Mouse (Mus musculus): ENCODE measurements around the gene Sh3rf3. TPM values are rescaled to one million over a fixed set of nuclear protein-coding genes. Genes with fewer than 3 reads are reported as not detected.

Sh3rf3 gene
- not detected for polyA plus RNA-seq (2017; shearing (Covaris generic))

DNA sequence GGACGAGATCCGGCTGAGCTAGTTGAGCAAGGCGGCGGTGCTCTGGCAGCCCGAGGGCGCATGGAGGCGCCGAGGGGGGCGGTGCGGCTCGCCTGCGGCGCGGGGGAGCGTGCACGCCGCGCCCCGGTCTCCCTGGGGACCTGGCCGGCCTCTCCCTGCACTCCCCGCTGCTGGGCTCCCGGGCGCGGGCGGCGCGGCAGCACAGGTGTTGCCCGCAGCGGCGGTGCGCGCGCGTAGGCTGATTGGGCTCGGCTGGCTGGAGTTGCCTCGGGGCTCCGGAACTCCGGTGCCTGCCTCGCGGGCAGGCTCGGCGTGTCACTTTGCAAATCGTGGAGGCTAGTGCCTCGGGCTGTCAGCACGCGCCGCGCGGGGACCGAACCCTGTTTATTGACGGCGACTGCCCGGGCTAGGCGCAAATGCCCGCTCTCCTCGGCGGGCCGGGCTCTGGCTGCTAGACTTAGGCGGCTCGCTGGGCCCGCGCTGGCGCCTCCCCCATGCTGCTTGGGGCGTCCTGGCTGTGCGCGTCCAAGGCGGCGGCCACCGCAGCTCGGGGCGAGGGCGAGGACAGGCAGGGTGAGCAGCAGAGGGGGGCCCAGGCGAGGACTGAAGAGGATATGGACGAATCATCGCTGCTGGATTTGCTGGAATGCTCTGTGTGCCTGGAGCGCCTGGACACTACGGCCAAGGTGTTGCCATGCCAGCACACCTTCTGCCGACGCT lies at the start of gene Sh3rf3:
Gene Sh3rf3, plus strand, starts transcription at position 279 of the 720 bp plus-strand sequence.
- no peak for ATAC-seq

DNA sequence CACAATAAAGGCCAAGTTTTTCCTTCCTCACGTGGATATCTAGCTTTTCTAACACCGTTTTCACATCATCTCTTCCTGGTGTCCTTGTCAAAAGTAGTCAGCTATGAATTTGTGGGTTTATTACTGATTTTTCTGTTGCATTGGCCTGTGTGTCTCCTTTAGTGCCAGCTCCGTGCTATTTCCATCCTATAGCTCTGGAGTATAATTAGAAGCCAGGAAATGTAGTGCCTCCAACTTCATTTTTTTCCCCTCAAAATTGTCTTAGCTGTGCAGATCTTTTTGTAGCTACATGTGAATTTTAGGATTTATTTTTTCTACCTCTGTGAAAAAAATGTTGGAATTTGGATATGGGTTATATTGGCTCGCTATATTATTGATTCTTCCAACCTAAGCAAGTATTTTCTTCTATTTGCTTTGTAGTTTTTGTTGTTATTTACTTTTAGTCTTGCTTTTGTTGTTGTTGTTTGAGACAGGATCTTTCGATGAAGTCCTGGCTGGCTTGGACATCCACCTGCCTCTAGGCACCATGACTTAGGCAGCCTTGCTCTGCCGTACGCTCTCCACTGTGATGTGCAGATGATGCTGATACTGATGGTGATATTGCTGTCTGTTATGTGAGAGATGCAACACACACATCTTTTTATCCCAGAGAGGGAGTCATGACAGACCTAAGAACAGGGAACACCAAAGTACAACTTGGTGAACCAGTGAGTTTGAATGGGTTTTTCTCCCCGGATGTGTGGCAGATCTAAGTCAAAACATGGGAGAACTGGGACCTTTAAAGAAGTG lies 24.5 kb upstream of the Sh3rf3 start:
- ATAC-seq: no peak

DNA sequence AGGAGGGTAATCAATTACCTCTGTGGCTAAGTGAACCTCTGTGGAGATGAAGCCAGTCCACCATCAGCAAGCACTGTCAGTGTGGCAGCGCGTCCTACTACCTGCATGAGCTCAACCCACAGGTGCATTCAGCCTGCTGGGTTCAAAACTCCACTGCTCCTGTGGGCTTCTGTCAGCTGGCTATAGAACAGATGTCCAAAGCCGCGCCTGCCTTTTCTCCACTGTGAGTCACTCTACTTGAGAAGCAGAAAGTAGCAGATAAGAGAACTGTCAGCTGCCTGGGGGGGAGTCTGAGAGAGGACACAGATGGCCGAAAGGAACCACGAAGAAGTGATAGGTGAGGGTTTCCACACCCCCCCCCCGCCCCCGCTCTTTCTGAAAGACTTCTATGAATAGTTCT lies 15.6 kb upstream of the Sh3rf3 start:
- no peak for ATAC-seq

DNA sequence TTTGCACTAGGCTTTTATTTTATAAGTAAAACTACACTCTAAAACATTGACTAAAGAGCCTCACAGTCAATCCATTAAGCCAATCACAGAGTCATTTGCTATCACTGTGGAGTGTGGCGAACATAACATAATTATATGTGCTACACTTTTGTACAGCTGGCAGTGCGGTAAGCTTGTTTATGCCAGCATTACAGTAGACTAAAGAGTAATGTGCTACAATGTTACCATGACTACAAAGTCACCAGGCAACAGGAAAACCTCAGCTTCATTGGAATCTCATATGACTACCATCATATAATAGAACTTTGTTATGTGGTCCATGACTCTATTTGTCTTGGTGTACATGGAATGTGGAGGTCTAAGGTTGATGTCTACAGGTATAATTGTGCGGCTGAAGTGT lies 15.0 kb upstream of the Sh3rf3 start:
- no peak for ATAC-seq

DNA sequence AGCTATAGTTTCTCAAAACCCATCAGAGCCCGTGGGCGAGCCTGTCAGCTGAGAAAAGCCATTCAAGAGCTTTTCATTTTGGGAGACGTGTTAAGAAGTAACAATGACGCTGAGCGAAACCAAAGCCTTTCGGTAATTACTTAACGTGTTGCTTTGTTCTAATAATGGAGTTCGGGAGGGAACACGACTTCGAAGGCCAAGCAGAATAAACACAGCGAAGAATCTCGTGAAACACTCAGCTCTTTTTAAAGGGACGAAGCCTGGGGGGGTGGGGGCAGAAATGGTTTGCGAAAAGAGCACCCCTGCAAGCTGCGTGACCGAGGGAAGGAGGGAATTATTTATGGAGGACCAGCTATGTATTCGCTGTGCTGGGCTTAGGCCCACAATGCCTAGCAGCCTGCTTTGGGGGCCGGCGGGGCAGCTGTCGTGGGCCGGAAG lies 12.1 kb upstream of the Sh3rf3 start:
- no peak for ATAC-seq

DNA sequence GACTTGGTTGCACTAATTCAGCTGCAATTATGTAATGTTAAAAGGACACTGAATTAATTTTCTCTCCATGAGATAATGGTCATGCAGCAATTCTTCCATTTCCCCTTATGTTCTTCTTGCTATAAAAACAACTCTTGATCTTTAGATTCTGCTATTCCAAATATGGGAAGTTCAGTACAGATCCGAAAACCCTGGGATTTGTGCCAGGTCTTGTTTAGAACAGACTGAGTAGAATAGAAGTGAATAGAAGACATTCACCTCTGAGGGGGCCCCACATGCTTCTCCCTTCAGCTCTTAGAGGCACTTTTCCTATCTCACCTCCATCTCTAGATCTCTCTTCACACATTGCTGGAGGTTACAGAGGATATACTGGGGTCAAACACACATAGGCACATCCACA lies 10.8 kb upstream of the Sh3rf3 start:
- ATAC-seq: no peak

DNA sequence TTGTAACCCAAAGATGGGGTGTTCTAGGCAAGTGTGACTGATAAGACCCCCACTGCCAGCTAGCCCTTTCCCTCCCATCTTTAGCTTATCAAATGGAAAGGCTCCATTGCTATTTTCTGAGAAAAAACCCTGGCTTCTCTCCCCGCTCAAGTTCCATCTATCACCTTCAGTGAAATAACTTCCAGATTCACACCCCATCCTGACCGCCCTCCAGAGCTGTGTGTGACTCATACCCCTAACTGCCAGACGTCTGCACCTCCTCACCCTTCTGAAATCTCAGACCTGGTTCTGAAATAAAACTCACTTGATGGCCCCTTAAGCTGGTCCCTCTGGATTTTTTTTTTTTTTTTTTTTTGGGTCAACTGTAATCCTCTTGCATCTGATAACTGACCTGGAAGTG lies 5.2 kb upstream of the Sh3rf3 start:
- no peak for ATAC-seq

DNA sequence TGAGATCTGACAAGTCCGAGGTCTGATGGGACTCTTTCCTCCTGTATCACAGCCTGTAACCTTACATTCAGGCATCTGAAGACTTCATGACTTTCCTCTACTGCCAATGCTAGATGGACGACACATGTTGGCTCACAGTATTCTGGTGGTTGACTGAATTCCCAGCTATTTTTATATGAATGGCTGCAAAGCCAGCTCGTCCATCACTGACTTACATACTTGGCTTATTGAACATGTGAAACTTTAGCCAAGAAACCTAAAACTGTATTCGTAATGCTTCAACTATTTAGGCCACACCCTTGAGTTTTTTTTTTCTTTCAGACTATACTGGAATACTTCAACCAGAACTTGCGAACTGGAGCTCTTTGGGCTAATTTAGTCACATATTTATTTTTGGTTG lies 3.0 kb upstream of the Sh3rf3 start:
- ATAC-seq: no peak

DNA sequence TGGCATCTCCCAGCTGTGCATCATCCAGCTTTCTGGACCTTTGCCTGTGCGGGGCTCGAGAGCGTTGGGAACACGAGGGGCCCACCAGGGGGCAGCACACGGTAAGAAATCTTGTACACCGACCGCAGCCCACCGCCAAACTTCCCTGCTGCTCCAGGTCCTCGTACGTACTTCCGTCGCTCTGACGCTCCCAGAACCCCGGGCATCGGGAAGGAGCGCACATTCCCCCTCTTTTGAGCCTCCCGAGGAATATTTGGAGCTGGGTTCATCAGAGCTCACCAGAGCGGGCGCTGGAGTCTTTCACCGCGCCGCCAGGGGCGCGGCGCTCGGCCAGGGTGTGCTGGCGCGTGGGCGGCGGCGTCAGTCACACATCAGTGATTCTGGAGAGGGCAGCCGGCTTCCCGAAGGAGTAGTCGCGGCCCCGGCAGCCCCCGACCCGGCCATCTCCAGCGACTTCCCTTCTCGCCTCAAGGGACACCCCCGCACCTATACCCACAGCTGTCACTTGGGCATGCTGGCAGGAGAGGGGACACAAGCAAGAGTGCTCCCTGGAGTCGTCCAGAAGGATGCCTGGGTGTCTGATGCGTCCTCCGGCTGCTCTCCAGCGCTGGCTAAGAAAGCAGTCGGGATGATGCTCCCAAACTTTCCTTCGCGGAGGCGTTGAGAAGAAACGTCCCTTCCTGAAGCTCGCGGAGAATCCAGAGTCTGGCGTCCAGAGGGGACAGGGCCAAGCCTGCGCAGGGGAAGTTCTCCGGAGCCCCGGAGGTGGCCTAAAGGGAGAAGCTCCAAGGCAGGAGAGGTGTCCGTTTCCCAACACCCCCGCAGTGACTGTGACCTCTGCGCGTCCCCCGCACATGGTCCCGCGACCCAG lies 714 bp upstream of the Sh3rf3 start:
- ATAC-seq: no peak

DNA sequence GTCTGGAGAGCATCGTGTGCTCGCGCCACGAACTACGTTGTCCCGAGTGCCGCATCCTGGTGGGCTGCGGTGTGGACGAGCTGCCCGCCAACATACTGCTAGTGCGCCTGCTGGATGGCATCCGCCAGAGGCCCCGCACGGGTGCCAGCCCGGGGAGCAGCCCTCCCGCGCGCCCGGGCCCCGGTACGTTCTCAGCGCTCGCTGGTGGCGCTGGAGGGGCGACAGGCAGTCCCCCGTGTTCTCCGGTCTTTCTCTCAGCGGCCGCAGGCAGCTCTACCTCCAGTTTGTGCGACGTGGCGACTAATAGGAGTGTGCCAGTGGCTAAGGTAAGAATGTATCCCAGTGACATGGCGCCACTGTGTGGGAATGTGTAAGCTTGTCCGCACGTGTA lies 637 bp downstream of the Sh3rf3 start:
- no peak for ATAC-seq

DNA sequence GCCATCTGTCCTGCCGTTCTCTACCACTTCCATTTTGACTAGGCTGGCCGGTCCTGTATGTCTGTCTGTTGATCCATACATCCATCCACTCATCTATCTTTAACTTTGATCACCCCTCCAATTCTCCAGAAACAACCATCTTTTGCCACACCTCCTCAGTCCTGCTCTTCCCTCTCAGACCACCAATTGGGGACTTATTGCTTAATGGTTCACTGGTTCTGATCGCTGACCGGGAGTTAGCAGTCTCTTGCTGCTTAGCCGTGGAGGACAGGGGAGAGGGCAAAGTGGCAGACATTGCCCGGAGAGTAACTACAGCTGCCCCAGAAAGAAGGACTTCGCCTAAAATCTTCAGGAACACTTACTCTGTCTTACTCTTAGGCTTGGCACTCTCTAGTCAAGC lies 1.3 kb downstream of the Sh3rf3 start:
- no peak for ATAC-seq

DNA sequence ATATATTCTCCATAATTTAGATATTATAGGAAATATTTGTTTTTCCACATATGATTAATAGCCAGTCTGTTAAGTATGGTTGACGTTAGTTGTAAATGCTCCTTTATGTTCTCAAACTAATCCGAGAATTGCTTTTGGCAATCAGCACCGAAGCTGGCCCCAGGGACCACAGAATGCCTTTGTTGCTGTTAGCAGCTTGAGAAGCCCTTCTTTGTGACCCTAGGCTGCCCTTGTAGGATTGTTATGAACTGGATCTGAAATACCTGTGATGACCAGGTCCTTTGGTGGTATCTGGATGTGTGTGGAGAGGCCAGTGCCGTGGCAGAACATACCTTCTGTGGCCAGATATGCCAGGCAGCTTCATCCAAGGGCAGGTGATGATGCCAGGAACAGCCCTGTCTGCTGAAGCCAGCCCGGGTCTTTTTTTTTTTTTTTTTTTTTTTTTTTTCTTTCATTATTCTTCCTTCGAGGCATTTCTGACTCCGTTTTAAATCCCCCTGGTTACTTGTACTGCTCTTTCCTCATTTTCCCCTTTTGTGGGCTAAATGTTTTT lies 10.9 kb downstream of the Sh3rf3 start:
- no peak for ATAC-seq

DNA sequence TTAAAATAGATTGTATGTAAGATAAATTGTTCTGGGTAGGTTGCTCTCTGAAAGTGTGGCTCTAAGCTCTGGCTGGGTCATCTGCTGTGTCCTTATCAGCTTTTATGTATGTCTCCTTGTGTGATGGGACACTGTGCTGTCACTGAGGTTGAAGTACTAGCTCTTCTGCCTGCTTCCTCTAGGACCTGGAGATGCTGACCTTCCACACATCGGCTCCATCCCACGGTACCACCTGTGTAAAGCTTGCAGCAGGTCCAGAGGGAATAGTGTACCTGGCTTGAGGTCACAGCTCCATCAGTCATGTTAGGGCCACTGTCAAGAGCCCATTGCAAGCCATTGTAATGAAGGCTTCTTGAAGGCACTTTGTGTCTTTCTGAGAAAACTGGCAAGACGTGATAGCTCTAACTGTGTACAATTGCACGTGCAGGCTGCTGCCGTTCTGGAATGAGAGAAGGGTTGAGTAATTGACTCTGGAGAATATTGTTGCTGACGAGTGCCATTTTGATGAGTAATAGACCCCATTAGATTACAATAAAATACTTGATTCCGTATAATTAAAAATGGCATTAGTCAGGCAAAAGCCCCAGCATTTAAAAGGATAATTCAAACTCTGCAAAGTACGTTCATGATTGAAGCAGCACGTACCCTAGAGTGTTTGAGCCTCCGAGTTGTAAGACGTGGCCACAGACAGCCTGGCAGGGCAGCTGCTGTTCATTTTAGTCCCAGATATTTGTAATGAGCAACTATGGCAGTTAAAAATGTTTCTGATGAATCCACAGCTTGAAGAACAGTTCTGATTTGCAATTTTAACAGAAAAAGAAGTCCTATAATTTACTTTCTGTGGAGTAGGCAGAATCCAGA lies 16.3 kb downstream of the Sh3rf3 start:
- ATAC-seq: no peak

DNA sequence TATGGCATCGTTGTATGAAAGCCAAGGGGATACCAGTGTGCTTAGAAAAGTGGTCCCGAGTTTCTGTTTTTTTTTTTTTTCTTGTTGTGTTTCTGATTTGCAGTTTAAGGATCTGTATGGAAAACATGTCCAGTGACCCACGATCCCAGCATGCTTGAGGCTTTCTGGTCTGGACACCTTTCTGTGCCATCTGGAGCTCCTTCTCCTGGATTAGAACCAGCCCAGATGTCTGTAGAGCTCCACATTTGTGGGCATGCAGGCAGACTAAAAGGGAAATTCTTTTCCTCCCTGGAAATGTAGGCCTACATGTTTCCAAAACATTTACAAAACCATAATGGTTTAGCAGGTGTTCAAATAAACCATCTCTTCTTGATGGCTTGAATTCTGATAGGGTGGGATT lies 20.0 kb downstream of the Sh3rf3 start:
- no peak for ATAC-seq

DNA sequence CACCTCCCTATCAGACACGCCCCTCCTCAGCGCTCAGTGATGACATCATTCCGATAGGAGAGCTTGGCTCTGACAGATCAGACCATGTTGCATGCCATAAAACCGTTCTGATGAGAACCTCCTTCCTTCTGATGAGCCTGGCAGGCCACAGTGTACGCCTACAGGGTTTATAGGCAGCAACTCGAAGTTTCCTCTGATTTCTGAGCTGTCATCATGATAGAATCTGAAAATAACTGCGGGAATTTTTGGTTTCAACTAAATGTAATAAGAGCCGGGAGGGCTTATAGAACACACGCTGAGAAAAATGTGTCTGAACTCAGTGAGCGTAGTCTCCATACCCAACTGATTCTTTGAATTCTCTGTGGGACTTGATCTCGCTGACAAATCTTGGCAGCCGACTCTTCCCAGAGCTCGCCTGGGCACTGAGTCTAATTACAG lies 20.6 kb downstream of the Sh3rf3 start:
- ATAC-seq: no peak

DNA sequence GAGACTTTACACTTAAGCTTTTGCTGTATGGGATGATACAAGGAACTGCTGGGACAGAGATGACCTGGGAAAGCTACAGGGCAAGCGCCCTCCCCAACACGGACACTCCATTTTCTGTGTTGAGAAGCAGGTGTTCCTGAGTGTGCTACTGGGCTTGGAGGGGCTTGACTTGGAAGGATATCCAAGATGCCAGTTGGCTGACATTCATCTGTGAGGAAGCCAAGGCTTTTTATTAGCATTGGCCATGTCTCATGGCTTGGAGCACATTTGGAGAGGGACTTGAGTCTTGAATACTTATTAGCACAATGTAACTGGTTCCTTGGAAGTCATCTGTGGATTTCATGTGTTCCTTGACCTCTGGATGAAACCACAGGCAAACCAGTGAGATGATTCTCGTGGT lies 23.2 kb downstream of the Sh3rf3 start:
- ATAC-seq: no peak

DNA sequence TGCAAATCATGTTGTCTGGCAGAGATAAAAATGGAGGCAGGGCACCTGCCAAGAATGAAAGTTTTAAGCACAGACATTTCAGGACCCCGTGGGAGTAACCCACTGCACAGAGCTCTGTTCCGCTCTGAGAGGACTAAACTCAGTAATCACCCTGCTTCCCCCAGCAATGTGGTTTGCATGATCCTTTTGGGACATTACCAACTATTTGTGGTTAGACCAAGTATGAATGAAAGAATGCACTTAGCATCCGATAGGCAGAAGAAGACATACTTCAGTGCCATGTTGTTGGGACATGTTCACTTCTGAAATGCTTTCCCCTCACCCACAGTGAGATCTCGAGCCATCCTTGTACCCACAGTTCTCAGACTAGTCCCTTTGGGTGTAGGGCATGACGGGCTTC lies 24.3 kb downstream of the Sh3rf3 start:
- ATAC-seq: no peak

DNA sequence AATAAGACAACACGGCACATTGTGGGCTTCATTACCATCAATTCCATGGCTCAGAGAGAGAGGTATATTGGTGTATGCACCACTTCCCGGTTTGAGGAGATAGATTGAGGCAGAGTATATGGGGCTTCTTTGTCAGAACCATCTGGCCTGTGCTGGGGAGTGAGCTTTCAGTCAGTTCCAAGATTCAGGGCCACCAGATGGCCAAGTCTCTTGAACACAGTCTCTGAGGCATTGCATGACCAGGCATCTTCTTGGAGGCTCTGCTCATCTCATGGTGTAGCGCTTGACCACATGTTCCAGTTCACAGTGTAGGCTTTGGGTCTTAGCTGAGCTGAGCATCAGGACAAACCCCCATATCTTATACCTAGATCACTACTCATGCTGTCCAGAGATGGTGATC lies 28.8 kb downstream of the Sh3rf3 start:
- ATAC-seq: no peak

DNA sequence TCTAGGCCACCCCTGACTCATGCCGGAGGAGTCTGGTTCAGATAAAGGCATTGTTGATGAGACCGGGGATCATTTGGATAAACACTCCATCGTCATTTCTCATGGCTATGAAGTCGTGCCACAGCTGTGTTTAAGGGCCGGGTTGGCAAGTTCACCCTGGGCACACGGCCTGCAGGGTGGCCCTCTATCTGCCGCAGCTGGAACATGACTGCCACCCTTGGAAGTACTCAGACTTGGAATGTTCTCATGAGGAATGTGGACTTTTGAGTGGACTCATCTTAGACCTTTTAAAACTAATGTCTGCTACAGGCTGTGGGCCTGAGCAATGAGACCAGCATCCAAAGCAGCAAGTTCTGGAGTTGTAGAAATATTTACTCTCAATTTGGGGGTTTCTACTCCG lies 29.9 kb downstream of the Sh3rf3 start:
- ATAC-seq: no peak

DNA sequence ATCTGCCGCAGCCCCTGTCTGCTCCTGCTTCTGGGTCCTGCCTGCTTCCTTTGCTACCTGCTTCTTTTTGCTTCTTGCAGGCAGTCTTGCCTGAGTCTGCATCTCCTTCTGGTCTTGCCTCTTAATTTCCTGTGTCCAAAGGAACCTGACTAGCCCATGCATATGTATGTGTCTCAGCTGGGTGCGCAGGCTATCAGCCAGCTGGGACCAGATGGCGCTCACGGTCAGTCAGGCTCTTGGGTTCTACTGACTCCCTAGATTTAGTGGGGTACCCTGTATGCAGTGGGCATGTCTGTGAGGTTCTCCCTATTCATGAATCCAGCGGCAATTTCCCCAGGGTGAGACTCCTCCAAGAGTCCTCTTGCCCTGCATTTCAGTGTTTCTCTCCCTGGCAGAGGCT lies 35.0 kb downstream of the Sh3rf3 start:
- ATAC-seq: no peak

DNA sequence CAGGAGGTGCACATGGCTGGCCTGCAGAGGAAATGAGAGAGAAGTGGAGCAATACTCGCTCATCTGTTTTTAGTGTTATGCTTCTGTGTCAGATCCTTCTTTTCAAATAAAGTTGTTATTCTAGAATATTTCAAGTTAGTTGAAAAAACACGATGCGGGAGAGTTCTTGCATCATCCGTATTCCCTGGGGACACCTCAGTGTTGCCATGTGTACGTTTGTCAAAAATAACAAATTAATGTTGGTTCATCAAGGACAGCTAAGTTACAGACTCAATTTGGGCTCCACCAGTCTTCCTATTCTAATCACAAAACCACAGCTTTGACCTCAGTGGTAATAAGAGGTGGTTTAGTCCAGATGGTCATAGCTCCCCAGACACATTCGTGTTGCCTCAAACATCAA lies 35.4 kb downstream of the Sh3rf3 start:
- no peak for ATAC-seq

All from CD4-positive, CD25-positive, alpha-beta regulatory T cell, adult 4 months (primary cell).